Mouse (Mus musculus) mature B cell (primary cell): Measurements from ENCODE around the gene Rapgef5.

Source experiments
- in situ Hi-C: fragments of 300-500 bp; cut with MboI; formaldehyde crosslinking; loops from 2 replicates; pipeline ENCODE4 v1.14.3; 2019

Rapgef5 gene

DNA sequence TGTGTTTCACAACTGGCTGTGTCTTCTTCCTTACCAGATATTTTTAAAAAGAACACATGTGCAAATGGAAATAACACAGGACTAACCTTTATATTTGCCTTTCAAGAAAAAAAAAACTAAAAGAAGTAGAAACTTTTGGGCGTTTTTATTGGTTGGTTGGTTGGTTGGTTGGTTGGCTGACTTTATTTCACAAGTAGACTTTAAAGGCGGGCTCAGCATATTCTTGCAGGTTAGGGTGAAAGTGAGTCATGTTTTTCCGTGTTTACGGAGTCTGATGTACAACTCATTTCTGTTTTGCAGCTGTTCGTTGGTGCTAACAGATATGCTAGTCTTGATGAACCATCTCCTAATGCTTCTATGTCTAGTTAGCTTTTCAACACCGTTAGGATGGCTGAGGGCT, 196.2 kb downstream of the Rapgef5 start:
- in situ Hi-C loops = no loop called here

DNA sequence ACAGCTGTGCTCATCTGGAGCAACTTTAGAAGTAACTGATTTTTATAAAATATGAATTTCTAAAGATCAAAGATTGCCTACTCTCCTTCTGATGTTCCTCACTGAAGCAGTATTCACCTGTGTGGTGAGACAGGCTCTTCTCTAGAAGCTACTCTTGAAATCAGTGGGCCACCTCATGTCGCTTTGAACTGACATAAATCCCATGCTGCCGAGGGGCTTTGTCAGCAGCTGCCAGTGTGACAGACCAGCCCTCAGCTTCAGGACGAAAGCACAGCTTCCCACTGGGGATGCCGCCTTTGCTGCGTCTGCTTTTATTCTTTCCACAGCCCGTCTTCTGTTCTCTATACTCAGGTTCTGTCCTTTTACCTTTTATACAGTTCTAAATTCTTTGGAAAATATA, 197.3 kb downstream of the Rapgef5 start:
- in situ Hi-C loops = no loop called here

DNA sequence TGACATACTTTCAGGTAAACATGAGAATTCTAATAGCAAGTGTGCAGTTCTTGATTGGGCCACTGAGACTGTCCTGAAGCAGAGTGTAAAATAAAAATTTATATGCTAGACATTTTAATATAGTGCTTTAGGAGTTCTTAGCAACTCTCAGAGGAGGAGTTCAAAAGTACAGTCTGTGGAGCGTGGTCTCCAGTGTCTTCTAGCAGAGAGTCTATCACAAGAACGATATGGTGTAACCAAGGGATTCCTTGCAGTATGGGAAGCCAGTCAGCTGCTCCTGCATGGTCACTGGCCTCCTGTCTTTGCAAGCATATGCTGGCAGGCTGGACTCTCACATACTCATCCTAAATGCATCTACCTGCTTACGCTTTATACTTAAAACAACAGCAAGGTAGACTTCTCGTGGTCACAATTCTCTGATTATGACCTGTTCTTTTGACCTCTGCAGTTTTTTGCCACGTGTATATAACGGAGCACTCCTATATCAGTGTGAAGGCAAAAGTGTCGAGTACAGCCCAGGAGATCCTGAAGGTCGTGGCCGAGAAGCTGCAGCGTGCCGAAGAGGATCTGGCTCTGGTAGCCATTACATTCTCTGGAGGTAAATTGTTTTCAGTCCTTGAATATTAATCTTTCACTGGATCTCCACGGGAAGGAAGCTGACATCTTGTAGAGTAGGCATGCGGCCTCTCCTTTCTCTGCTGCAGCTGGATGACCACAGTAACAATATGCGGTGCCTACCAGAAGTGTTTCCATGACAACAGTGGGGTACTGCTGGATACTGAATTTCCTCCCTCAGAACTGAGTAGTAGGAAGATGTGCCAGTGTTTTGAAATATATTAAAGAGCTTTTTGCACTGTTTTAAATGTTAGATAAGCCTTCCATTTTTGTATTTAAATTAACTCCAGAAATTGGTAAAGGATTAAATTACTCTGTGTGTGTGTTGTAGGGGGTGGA, 204.8 kb downstream of the Rapgef5 start:
- in situ Hi-C loops = no loop called here

DNA sequence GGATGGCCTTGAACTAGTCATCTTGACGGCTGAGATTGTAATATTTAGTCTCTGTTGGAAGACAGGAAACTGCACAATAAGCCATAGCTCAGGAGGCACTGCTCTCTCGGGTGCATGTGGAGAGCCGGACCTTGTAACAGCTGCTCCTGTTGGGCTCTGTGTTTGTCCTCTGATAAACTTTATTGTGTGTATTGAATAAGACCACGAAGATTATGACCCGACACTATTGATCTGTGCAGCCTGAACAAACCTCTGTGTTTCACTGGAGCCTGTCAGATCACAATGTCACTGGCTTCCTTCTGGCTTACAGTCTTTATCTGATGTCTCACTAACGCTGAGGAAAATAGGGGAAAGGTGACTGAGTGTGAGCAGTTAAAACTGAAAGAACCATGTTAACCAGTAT, 205.5 kb downstream of the Rapgef5 start:
- in situ Hi-C loops = no loop called here

DNA sequence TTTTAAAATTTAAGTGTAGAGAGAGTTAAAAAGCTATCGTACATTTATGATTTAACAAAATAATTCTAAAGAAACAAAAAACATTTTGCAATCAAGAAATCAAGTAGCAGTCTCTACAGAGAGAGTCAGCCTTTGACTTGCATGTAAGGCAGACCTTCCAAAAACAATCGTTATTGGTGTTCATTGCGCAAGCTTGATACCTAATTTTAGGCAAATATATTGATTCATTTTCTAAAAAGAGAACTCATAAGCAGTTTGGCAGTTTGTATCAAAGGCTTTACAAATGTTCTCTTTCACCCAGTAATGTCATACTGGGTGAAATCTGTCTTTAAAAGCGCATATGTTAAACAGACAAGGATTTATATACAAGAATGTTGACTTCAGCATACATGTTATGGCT, 208.7 kb downstream of the Rapgef5 start:
- in situ Hi-C loops = no loop called here

DNA sequence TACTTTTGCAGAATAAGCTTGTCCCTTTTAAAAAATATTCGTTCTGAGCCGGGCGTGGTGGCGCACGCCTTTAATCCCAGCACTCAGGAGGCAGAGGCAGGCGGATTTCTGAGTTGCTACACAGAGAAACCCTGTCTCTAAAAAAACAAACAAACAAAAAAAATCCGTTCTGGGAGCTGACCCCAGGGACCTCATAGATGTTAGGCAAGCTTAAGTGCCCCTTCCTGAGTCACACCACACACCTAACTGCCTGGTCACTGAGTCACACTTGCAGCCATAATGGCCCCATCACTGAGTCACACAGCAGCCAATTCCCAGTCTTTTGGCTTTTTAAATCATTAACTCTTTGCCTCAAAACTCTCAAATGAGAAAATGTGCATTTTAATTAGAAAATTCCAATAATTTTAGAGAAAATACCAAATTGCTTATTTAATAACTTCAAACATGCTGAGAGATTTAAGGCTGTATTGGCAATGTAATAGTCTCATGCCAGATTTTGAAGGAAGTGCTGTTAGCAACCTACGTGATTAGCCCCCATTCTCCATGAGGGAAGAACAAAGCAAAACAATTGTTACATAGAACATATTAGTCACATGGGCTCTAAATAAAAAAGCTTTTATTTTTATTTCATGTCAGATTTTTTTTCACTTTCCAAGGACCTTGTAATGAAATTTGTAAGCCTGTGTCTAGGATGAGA, 211.3 kb downstream of the Rapgef5 start:
- in situ Hi-C loops = no loop called here

DNA sequence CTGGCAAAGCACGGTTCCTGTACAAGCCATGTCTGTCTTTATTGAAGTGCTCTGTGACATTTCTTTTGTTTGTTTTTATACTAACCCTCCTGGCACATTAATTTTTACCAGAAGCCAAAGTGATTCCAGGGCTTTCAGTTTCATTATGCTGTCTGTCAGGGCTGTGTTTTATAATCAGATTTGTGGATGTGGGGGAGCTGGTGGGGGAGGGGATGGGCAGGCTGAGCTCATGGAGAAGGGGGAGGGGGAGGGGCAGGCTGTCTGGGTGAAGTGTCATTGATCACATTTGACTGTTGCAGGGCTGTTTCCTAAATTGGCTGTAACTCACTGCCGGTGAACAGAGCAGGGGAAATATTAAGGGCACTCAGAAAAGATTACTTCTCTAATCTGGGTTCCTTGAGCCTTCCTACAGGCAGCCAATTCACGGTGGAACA, 211.9 kb downstream of the Rapgef5 start:
- in situ Hi-C loops = no loop called here

DNA sequence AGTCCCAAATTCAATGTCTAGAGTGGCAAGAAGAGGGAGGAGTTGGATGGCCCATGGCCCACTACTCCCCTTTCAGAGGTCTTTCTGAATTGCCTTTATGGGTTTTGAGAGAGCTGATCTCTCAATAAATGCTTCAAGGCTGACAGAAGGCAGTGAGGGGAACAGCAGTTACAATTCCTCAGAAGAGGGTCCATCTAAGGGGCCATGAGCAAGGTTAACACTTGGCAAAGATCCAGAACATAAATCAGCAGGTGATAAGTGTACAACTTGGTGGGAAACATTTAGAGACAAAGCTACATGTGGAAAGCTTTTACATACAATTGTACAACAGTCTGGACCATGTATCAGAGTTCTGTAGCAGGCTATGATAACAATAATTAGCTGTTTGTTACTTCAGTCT, 217.3 kb downstream of the Rapgef5 start:
- in situ Hi-C loops = no loop called here

DNA sequence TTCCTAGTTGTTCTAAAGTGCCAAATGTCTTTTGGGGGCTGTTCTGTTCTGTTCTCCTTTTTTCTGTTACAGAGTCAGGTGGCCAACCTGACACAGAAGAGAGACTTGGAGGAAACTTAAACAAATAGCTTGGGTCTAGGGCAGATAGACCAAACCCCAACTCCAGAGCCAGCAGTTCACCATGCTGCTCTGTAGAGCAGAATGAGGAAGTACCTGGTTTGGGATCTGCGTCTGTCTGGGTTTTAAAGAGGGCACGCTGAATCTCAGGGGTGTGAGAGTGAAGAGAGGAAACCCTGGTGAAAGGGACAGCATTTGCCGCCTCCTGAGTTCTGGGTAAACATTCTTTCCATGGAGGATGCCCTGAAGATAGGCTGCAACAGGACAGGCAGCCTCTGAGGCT, 219.9 kb downstream of the Rapgef5 start:
- in situ Hi-C loops = no loop called here

DNA sequence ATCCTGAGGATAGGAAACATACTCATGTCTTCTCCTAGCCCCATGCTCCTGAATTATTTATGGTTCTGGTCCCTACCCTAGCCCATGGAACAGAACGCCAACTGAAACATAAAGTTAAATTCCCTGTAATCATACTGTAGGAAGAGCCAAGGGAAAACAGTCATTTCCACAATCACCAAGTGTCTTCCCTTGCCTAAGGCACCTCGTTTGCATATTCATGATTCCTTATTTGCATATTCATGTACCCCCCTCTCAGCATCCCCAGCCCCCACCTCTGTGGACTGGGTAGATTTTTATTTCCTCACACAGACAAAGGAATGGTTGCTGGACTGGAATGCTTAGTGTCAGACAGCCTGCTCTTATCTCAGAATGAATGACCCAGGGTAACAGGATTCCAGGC, 220.6 kb downstream of the Rapgef5 start:
- in situ Hi-C loops = no loop called here

DNA sequence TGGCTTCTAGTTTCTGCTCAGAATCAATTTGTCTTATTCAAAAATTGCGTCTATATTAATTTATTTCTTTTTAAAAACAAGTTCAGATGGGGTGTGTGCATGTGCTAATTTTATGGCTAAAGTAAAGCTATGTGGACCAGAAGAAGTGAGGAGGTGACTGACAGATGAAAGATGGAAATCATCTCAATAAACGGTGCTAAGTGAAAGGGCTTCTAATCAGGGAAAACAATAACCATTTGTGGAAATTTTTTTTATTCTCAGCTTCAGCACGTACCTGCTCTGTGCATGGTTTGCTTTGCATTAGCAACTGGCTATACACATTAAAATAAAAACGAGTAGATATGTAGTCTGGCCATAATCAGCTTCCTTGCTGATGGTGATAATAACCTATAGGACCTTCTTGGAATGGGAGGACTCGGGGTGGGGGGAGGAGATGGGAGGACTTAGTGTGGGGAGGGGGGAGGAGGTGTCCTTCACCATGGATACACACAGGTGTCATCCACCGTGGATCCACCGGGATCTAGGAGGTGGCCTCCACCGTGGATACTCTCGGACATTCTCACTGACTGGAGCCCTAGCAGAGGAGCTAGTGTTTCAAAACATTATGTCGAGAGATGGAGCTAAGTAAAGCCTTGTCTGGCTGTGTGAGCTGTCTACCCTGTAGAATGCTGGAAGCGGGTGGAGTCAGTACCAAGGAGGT, 221.2 kb downstream of the Rapgef5 start:
- in situ Hi-C loops = no loop called here

DNA sequence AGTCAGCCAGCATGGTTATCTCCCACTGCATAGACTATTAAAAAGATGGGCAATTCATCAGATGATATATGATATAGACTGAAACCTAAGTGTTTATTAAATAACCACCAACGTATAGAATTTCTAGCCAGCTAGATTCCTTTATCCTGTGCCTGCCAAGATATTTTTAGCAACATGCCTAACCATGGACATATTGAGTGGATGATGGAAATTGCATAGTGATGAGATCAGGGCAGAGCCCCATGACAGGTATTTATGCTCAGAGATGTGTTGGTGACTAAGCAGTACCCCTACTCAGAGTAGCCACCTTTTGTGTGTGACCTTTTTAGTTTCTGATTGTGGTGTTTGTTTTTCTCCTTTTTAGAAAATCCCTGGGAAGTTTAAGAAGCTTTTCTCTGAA, 226.2 kb downstream of the Rapgef5 start:
- in situ Hi-C loops = no loop called here

DNA sequence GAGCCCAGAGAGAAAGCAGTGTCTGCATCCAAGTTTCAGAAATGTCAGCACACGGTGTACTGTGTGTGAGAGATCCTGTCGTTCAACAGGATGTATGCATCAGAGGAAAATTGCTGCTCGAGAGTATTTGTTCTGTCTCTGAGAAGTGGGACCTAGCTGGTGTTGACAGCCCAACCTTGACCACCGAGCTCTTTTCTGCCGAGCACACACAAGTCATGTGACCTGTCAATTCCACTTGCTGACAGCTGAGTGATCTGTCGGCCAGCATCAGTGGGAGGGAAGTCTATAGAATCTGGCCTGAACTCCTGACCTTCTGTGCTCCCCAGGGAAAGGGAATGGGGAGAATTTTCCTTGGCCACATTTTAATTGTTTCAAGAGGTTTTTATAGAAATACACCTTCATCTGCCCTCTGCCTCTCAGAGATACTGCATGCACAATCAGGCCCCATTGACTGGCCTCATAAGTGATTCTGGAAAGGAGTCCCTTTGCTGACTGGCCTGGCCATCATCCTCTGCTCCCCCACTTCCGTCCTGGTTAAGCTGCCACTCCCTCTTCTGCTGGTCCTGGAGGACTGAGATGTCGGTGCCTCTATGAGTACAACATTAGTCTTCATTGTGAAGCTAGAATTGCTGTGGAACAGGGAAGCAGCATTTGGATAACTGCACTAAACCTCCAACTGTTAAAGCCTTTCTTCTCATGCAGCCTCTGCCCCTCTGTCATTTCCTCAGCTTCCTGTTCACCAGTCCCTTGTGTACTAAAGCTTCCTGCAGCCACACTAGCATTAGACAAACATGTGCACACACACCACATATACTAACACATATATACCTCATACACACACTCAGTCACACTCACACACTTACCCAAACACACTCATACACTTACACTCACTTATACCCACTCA, 228.6 kb downstream of the Rapgef5 start:
- in situ Hi-C loops = no loop called here

DNA sequence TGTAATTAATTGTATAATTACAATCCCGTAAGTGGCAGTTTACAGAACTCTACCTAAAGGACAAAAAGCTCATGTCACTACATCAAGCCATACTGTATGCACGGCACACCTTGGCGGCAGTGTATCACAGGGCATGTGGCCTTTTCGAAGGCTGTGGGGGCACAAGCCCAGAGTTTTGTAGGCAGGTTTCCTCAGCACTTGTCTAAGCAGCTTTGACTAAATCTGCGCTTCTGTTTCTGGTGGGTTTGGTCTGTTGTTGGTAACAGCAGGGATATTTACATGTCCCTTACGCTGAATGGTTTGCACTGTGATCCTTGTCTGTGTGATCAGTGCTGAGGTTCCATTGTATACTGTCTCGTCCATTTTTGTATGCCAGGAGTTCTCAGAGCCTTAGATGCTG, 230.3 kb downstream of the Rapgef5 start:
- in situ Hi-C loops = no loop called here

DNA sequence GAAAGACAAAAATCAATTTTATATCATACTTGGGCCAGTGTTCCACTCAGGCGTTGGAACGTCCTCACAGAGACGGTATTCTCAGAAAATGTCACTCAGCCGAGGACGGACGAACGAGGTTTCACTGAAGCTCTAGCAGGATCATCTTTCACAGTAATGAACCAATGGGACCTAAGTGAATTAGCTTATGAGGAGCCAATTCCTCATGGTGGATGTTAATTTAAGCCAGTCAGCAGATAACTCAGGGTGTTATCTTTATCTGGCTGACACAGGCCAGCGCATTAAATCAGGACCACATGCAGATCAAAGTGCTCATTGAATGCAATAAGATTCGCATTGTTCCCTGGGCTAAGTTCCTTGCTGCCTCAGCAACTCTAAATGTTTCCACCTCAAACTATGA, 234.8 kb downstream of the Rapgef5 start:
- in situ Hi-C loops = no loop called here

DNA sequence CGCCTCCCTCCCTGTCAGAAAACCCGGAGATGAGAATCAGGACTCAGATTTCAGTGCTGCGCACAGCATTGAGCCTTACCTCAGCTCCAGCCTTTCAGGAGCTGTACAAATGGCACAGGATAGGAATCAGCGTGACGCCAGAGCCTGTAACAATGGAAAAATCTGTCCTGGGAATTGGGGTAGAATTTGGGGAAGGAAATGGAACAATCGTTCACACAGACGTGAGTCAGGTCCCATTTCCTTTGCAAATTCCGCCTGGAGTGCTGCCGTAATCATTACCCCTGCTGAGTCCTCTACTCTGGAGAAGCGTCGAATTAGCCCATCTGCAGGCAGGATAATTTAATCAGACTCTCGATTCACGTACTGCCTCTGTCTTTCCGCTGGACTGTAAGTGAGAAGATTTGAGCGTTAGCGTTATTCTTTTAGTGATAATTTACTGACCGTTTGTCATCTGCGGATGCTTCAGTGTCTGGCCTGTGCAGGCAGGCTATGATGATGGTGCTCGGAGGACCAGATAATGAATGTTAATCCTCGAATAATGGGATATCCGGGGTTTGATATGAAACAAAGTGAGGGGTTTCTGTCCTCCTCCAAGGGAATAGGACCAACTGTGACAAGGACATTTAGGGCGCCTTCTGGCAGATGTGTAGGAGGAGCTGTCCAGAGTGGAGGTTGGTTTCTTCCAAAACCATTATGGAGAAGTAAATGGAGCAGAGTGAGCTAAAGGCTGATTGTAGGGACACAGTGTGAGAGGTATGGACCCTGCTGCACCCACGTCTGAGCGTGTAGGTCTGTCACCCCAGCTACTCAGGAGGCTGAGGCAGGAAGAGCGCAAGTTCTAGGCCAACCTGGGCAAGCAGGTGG, 235.5 kb downstream of the Rapgef5 start:
- in situ Hi-C loops = no loop called here

DNA sequence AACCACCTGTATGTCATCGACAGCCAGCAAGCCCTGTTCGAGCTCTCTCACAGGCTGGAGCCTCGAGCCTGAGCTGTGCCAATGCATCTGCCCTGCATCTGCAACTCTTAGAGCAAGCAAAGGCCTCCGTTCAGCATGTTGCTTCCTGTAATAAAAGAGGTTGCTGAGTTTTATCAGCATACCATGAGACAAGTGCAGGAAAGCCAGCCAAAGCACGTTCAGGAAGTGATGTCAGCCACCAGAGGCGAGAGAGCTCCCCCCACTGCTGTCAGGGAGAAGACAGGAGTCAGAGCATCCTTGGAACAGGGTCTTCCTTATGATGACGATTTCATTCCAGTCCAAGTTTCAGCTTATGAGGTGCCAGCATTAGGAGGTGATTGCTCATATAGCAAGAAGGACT, 239.7 kb downstream of the Rapgef5 start:
- in situ Hi-C loops = no loop called here

DNA sequence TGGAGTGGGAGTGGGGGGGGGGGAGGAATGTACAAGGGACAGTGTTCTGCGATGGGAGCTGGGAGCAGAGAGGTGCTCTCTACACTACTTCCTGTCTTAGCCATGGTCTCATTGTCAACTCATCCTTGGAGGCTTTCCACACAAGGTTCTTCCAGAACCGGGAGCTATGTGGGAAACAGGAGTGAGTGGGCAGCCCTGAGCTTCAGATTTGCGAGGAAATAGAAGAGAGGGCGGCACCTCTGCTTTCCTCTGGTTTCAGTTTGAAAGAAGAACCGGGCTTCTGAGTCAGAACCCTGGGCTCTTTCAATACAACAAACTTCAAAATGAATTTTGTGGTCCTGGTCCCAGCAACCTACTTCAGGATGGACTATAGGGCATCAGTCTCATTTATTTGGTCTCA, 244.1 kb downstream of the Rapgef5 start:
- in situ Hi-C loops = loop anchor here (10.0 kb wide), 2 partner anchors 176 to 356 kb away; no protein-coding TSS in a partner anchor

DNA sequence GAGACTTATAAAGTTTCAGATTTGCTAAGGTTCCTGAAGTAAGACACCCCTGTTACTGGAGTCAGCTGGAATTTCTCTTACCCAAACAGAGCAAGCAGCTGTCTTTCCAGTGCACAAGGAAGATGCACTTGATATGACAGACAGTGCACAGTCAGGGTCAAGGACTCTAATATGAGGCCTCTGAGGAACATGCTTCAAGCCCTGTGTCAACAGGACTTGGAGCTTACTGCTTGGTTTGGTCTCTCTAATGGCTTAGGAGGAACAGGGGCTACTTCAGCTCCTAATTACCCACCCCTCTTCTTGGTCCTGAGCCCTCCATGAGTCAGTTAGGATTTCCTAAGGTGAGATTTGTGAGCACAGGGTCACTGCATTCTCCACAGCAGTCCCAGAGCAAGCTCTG, 244.6 kb downstream of the Rapgef5 start:
- in situ Hi-C loops = loop anchor here (10.0 kb wide), 2 partner anchors 176 to 356 kb away; no protein-coding TSS in a partner anchor

DNA sequence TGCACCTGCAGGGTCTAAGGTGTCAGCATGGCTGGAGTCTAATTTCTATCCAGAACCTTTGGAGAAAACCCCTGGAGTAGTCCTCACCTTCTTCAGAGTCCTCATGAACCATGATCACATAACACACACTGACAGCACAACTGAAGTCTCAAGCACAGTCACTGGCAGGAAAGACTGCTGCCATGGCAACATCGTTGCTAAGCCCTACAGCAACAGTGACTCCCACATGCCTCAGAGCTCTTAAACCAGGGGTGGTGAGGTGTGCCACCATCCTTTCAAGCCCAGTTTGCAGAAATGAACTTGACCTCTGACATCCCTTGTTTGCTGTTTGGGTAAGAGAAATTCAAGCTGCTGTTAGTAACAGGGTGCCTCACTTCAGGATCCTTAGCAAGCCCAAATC, 245.4 kb downstream of the Rapgef5 start:
- in situ Hi-C loops = loop anchor here (10.0 kb wide), 2 partner anchors 177 to 357 kb away; no protein-coding TSS in a partner anchor
